Mouse (Mus musculus) spleen, postnatal 10 days (tissue): ENCODE results near the gene Tmem229b.
"Not testable (repeated sequence)": the region's sequence is repeated elsewhere in the genome, so short reads cannot be mapped to it uniquely, and the experiment has no call there.

Experiments used
- DNase-seq, 2 experiments: peaks; one replicate each; pipeline ENCODE4 v3.0.0; 2021 to 2022; ENCODE audit warnings: low spot score in 2 of 2

Tmem229b gene

DNA sequence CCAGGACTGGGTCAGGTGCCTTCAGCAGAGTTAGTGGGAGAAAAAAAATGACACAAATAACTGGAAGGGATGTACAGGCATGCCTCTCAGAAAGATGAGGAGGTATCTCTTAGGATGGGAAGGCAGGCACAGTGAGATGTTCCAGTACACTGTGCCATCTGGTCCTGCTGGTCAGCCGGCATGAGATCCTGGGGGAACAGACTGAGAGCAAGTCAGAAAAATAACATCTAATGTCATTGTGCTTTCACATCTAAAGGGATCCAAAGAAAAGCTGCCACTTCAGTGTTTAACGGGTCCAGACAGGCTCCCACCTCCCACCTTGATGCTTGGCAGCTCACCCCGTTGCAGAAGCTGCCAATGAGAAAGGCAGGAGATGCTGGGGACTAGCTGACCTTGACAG is 54.9 kb downstream of the Tmem229b start:
- DNase-seq = no peak

DNA sequence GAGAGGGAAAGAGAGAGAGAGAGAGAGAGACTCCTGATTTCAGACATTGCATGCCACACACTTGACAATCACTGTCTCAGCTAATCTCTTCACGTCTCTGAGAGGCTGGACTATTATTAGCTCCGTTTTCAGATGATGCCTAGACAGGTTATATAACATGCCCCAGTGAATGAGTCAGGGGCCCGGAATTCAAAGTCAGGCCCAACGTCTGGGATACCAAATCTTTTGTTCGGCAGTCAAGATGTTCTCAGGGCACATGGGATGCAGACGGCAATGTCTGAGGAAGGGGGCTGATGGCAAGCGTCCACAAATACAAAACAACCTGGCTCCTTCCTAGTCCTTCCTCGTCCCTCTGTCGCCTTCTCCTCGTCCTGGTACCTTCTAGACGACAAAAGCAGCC is 55.4 kb downstream of the Tmem229b start:
- no peak for DNase-seq

DNA sequence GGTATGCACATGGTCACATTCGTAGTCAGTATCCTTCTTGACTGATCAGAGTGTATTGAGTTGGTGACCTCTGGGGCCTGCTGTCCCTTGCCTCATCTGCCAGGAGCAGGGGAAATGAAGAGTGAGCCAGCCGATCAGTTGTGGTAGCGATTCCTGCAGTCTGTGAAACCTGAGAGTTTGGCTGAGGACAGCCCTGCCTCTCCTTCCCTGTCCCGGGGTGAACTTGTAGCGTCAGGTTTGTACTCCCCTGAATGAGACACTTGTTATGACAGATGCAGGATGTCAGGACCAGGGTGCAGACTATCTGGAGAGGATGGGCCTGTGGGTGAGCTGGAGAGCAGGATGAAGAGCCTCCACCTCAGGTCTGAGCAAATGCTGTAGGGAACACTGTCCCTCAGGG is 59.8 kb downstream of the Tmem229b start:
- no peak for DNase-seq

DNA sequence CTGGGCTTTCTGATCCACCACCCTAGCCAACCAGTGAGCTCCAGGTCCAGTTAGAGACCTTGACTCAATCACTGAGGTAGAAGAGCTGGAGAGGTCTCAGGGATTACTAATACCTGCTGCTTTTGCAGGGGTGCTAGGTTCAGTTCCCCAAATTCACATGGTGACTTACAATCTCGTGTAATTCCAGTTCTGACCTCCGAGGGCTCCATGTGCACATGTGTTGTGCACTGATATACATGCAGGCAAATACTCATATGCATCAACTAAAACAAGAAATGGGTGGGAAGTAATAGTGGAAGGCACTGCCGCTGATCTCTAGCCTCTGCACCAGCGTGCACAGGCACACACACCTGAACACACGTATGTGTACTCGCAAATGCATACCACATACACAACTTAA is 60.3 kb downstream of the Tmem229b start:
- DNase-seq = peak in 1 of 2 experiments; percentile 21

- no peak for DNase-seq
Measured at GRCm38 (mm10) chr12:78942931-78943330, 64.5 kb downstream of the Tmem229b start.

DNA sequence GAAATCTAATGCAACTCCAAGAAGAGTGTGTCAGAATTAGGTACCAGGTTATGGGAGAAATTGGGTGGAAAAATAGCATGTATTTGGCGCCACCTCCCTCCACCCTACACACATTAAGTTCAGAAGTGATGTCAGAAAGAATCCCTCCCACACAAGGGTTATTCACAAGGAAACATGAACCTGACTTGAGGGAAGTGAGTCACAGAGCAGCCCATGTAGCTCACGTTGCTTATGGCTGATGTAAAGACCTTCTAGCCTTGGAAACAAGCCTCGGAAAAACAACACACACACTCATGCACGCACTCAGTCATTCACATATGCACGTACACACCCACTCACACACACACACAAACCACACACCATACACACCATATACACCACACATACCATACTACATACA is 67.3 kb downstream of the Tmem229b start:
- no peak for DNase-seq

DNA sequence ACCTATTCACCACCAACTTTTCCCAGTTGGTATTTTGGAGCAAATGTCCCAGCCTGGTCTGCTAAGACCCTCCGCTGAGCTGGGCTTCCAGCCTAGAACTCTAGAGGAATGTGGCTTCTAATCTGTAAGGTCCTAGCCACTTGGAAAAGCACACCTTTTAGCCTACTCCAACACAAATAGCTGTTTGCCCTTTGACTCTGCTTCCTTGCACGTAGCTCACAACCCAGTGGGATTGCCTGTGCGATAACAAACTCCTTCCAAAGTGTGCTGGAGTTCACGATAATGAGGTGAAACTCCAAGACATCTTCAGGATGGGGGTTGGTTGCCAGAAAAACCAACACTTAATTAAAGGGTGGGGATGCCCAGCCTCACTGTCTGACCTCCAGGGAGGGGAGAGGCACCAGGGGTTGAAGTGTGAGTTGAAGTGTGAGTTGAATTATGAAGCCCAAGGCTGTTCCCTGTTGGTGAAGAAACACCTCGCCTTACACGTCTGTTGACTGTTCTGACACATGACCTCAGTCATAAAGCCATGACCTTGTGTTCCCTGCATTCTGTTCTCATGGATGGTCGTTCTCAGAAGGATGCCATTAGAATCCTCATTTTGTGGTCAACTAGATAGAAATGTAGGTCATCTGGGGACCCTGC is 67.9 kb downstream of the Tmem229b start:
- no peak for DNase-seq

GRCm38 (mm10) chr12:78936494-78936893 is 70.9 kb downstream of the Tmem229b start:
- no peak for DNase-seq

DNA sequence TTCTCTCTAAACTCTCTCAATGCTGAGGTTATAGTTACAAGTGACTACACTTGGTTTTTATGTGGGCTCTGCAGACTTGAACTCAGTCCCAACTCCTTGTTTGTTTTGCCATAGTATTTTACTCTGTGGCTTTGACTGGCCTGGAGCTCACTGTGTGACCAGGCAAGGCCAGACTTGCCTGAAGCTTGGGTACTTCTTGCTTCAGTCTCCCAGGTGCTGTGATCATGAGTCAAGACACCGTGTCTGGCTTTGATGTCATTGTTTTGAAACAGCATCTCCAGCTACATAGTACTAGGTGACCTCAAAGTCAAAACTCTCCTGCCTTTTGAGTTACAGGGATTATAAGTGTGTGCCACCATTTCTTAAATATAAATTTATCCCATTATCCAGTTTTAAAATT is 77.5 kb downstream of the Tmem229b start:
- no peak for DNase-seq

GRCm38 (mm10) chr12:78927287-78927686 is 80.1 kb downstream of the Tmem229b start:
- no peak for DNase-seq

DNA sequence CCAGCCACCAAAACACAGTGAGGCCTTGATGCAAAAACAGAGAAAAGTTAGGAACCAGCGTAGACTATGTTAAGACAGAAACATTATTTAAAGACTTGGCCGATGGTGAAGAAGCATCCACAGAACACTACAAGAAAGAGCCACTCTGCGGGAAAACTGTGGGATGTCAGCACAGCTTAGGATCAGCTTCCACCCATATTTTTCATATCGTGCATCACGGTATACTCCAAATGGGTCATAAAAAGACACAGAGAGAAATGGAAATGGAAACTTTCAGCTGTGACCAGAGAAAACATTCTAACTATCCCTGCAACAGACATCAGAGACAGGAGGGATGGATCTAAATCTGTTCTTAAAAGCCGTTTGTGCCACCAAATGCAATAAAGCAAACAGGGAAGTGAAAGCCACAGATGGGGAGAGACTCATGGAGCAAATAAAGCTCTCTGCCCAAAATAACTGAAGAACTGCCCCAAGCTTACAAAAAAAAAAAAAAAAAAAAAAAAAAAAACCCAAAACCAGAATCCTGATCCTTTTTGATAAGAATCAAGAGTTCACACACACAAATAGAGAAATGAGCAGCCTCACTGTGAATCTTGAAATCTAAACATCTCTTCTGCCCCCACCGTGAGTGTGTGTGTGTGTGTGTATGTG is 83.8 kb downstream of the Tmem229b start:
- no peak for DNase-seq

DNA sequence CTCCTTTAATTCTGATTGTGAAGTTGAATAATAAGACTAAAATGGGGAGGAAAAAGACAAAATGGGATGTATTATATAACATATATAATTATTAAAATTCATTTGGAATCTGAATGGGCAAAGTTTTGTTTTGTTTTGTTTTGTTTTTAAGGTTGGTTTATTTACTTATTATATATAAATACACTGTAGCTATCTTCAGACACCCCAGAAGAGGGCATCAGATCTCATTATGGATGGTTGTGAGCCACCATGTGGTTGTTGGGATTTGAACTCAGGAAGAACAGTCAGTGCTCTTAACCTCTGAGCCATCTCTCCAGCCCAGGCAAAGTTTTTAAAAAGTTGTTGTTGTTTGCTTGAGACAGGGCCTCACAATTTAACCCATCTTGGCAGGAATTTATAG is 84.5 kb downstream of the Tmem229b start:
- DNase-seq = not testable (repeated sequence)

DNA sequence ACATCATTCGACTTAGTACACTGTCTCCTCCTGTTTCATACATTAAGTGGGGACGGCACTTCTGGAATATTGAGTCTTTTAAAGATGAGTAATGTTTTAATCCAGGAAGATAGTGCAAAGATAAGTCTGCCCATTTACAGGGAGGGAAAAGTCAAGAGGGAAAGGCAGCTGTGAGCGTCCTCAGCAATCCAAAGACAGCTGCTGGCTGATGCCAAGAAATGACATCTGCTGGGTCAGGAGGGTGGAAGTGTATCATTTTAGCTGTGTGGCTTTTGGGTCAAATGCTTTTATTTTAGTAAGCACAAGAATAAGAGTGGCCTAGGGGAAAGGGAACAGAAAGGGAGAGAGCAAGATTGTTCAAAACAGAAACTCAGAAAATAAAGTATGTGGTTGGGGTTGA is 85.4 kb downstream of the Tmem229b start:
- no peak for DNase-seq

DNA sequence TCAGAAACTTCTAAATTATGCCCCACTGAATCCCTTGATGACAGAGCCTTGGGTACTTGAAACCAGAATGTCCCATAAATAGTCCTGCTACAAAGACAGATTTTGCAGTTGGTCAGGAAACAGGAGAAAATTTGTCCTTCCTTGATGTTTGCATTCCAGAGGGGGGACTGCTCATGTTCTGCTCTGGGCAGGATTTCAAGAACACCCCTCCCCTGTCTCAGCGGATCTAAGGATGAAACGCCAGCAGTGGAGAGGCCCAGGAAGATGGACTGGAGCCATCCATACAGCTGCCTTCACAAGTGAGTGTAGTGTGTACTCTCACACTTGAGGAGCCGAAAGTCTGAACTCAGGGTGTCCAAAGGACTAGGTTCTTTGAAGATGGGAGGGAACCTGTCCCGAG is 86.0 kb downstream of the Tmem229b start:
- no peak for DNase-seq

DNA sequence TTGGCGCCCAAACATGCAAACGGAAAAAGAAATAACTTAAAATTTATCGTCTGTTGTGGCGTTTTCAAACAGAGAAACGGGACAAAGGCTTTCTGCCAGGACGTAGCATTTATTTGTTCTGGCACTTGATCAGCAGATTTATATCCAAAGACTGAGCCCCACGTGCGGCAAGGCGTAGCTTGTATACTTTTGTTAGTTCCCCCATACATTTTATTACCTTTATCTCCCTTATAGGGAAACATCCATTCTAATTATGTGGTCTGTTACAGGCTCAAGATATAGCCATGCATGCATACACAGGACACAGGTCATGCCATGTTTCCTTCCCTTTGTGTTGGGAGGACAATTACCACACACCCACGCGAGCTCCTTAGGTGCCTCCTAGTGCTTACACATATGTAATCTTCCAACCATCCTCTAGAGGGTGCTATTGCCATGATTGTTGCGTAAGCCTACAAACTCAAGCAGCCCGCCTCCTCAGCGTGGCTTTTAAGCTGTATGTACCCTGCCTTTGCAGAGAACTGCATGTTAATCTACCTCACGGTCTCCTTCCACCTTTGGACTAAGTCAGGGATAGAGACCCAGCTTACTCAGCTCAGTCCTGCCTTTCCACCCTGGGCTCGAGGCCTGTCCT is 88.2 kb downstream of the Tmem229b start:
- peak in 1 of 2 experiments; percentile 62 for DNase-seq

- peak; percentile 79 to 88 for DNase-seq
Measured at GRCm38 (mm10) chr12:78918227-78919078, 89.0 kb downstream of the Tmem229b start.

GRCm38 (mm10) chr12:78916278-78916677 is 91.1 kb downstream of the Tmem229b start:
- DNase-seq = peak in 1 of 2 experiments; percentile 41

GRCm38 (mm10) chr12:78915561-78915960 is 91.9 kb downstream of the Tmem229b start:
- DNase-seq = no peak

DNA sequence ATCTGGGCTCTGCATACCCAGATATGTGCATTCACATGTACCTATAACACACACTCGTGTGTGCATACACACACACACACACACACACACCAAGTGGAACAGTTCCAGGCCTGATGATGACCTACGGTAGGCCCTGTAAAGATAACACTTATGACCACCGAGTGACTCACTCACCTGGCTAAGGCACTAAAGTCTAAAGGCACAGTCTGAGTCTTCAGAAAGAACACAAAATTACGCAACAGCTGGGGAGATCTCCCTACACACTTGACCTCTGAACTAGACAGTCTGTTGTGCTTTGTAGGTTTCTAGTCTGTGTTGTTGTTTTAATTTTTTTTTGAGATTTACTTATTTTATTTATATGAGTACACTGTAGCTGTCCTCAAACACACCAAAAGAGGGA is 93.0 kb downstream of the Tmem229b start:
- DNase-seq = no peak
